Mouse (Mus musculus): ENCODE measurements around the gene Eml4. TPM values are rescaled to one million over a fixed set of nuclear protein-coding genes. Genes with fewer than 3 reads are reported as not detected.
A peak's percentile ranks its signal among the peaks of the same experiment; 100 is the strongest.

The Eml4 gene
- total and polyA plus RNA-seq, 3 experiments = 3.7 to 30.2 (median 26.4) TPM

GRCm38 (mm10) chr17:83379791-83380190 is 29.1 kb downstream of the Eml4 start:
- no peak for TF ChIP-seq POLR2AphosphoS5 (IDR thresholded peaks at IDR 0.05; ENCODE audit: insufficient replicate concordance, low read depth, low read length)
- no peak for TF ChIP-seq GATA1 (IDR thresholded peaks at IDR 0.05; ENCODE audit: borderline replicate concordance, low read length)
- TF ChIP-seq CTCF (IDR thresholded peaks at IDR 0.05; ENCODE audit: low read depth, low read length) = no peak
- no peak for TF ChIP-seq TAL1 (conservative IDR thresholded peaks at IDR 0.05; ENCODE audit: low read depth, low read length)
- no peak for TF ChIP-seq GATA2 (IDR thresholded peaks at IDR 0.05; ENCODE audit: borderline replicate concordance, low read depth, low read length)
- Histone ChIP-seq H3K4me3 (ENCODE audit: low read depth, low read length) (no peak overlapping the region), H3K9me3 (replicated peaks) (no peaks in the 10 kb centered on the region), H3K36me3 (replicated peaks) (peaks cover 3% of the 10 kb centered on the region), H3K27me3 (ENCODE audit: insufficient read depth, low read length) (no peaks in the 10 kb centered on the region), H3K4me1 (ENCODE audit: insufficient read depth, low read depth, low read length) (peaks cover 13% of the 10 kb centered on the region)
- ATAC-seq (ENCODE audit: extremely low read depth, insufficient number of reproducible peaks, low FRiP score, poor library complexity, severe bottlenecking) (no peak), DNase-seq (ENCODE audit: low spot score) (no peak)

DNA sequence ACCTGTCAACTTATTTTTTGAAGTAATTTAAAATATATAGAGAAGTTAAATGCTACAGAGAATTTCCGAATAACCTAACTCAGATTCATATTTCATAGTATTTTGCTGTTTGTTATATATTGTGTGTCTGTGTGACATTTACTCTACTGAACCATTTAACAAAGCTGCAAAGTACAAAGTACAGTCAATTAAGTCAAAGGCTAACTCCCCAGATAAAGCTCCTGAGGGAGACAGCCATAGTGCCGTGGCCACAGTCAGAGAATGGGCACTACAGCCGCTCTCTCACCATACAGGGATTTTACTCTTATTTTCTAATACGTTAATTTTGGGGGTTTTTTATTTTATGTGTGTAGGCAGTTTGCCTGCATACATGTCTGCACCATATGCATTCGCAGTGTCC is 32.0 kb downstream of the Eml4 start:
- H3K9me3 ChIP-seq (replicated peaks) = no peaks in the 10 kb centered on the region
- H3K36me3 ChIP-seq (replicated peaks) = peaks cover 3% of the 10 kb centered on the region
- no peak overlapping the region for H3K4me3 ChIP-seq (ENCODE audit: low read depth, low read length)
- ATAC-seq (ENCODE audit: extremely low read depth, insufficient number of reproducible peaks, low FRiP score, poor library complexity, severe bottlenecking) = no peak
- TF ChIP-seq TAL1 (conservative IDR thresholded peaks at IDR 0.05; ENCODE audit: low read depth, low read length) = no peak
- no peak for TF ChIP-seq GATA1 (IDR thresholded peaks at IDR 0.05; ENCODE audit: borderline replicate concordance, low read length)
- H3K27me3 ChIP-seq (ENCODE audit: insufficient read depth, low read length) = no peaks in the 10 kb centered on the region
- no peak for DNase-seq (ENCODE audit: low spot score)
- H3K4me1 ChIP-seq (ENCODE audit: insufficient read depth, low read depth, low read length) = no peaks in the 10 kb centered on the region; the same call in 1 of the 2 replicates

DNA sequence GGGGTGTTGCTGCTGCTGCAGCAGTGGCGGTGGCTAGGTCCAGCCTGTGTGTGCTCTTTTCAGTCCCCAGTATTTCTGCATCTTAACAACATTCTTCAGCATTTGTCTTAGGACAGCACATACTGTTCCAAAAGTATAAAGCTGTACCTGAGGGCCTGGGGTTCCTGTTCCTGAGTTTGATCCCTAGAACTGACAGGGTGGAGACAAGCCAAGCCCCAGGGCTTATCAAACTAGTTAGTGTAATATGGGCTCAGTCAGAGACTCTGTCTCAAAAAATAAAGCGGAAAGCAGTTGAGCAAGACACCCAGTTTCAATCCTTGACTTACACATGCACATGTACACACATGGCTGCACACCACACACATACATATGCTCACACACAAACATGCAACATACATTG is 34.2 kb downstream of the Eml4 start:
- H3K4me1 ChIP-seq (ENCODE audit: insufficient read depth, low read depth, low read length) = no peaks in the 10 kb centered on the region; the same call in 1 of the 2 replicates
- H3K4me3 ChIP-seq (ENCODE audit: low read depth, low read length) = no peak overlapping the region
- no peak for ATAC-seq (ENCODE audit: extremely low read depth, insufficient number of reproducible peaks, low FRiP score, poor library complexity, severe bottlenecking)
- no peaks in the 10 kb centered on the region for H3K36me3 ChIP-seq (replicated peaks)
- H3K27me3 ChIP-seq (ENCODE audit: insufficient read depth, low read length) = no peaks in the 10 kb centered on the region
- DNase-seq (ENCODE audit: low spot score) = no peak
- no peak for TF ChIP-seq TAL1 (conservative IDR thresholded peaks at IDR 0.05; ENCODE audit: low read depth, low read length)
- TF ChIP-seq POLR2AphosphoS5 (IDR thresholded peaks at IDR 0.05; ENCODE audit: insufficient replicate concordance, low read depth, low read length) = no peak
- TF ChIP-seq GATA2 (IDR thresholded peaks at IDR 0.05; ENCODE audit: borderline replicate concordance, low read depth, low read length) = no peak
- TF ChIP-seq CTCF (IDR thresholded peaks at IDR 0.05; ENCODE audit: low read depth, low read length) = no peak
- TF ChIP-seq GATA1 (IDR thresholded peaks at IDR 0.05; ENCODE audit: borderline replicate concordance, low read length) = no peak
- no peaks in the 10 kb centered on the region for H3K9me3 ChIP-seq (replicated peaks)

DNA sequence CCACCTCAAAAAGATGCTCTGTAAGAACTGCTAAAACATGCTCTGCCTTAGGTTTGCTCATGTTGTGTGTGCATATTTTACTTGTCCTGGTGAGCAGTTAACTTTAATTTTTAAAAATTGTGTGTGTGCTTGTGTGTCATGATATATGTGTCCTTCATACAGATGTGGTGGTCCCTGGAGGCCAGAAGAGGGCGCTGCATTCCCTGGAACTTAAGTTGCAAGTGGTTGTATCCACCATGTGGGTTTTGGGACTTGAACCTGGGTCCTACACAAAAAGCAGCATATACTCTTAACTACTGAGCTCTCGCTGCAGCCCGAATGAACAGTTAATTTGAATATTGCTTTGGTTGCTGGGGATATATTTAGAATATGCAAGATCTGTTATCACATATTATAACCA is 36.4 kb downstream of the Eml4 start:
- Histone ChIP-seq H3K4me1 (ENCODE audit: insufficient read depth, low read depth, low read length) (peaks cover 6% of the 10 kb centered on the region; the same call in 1 of the 2 replicates), H3K36me3 (replicated peaks) (no peaks in the 10 kb centered on the region), H3K27me3 (ENCODE audit: insufficient read depth, low read length) (no peaks in the 10 kb centered on the region), H3K4me3 (ENCODE audit: low read depth, low read length) (no peak overlapping the region), H3K9me3 (replicated peaks) (no peaks in the 10 kb centered on the region)
- ATAC-seq (ENCODE audit: extremely low read depth, insufficient number of reproducible peaks, low FRiP score, poor library complexity, severe bottlenecking) (no peak), DNase-seq (ENCODE audit: low spot score) (no peak)
- TF ChIP-seq POLR2AphosphoS5 (IDR thresholded peaks at IDR 0.05; ENCODE audit: insufficient replicate concordance, low read depth, low read length) (no peak), GATA1 (IDR thresholded peaks at IDR 0.05; ENCODE audit: borderline replicate concordance, low read length) (no peak), CTCF (IDR thresholded peaks at IDR 0.05; ENCODE audit: low read depth, low read length) (no peak), TAL1 (conservative IDR thresholded peaks at IDR 0.05; ENCODE audit: low read depth, low read length) (no peak), GATA2 (IDR thresholded peaks at IDR 0.05; ENCODE audit: borderline replicate concordance, low read depth, low read length) (no peak)

- DNase-seq (ENCODE audit: low spot score) (peak; percentile 6), ATAC-seq (ENCODE audit: extremely low read depth, insufficient number of reproducible peaks, low FRiP score, poor library complexity, severe bottlenecking) (peak; percentile 88)
- Histone ChIP-seq H3K36me3 (replicated peaks) (no peaks in the 10 kb centered on the region), H3K4me3 (ENCODE audit: low read depth, low read length) (no peak overlapping the region), H3K9me3 (replicated peaks) (no peaks in the 10 kb centered on the region), H3K4me1 (ENCODE audit: insufficient read depth, low read depth, low read length) (peaks cover 45% of the 10 kb centered on the region), H3K27me3 (ENCODE audit: insufficient read depth, low read length) (peaks cover 3% of the 10 kb centered on the region; the same call in 1 of the 2 replicates)
- no peak for TF ChIP-seq GATA2 (IDR thresholded peaks at IDR 0.05; ENCODE audit: borderline replicate concordance, low read depth, low read length)
- peak; percentile 36; the same call in 1 of the 2 replicates for TF ChIP-seq TAL1 (conservative IDR thresholded peaks at IDR 0.05; ENCODE audit: low read depth, low read length)
Measured at GRCm38 (mm10) chr17:83394013-83394412, 43.3 kb downstream of the Eml4 start.

DNA sequence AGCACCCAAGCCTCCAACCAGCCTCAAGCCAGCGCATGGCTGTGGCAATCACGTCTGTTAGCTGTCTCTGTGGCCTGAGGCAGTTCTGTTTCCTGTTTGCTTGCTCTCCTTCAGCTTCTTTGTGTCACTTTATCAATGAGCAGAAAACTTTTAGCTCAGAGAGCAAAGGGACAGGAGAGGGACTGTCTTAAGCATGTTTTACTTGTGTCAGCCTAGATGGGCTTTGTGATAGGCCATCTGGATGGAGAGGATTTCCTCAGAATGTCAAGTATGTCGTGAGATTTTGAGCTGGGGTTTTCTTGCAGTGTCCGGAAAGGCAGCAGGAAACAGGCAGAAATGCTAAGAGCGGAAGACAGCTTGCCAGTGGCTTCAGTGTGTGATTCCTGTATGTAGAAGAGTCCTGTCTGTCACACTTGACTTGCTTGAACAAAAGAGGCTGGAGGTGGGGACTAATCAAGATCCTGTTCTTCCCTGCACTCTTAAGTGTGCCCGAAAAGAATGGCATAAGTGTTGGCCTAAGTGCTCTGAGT is 46.9 kb downstream of the Eml4 start:
- peaks cover 3% of the 10 kb centered on the region; the same call in 1 of the 2 replicates for H3K27me3 ChIP-seq (ENCODE audit: insufficient read depth, low read length)
- peaks cover 38% of the 10 kb centered on the region for H3K4me1 ChIP-seq (ENCODE audit: insufficient read depth, low read depth, low read length)
- DNase-seq (ENCODE audit: low spot score) (no peak), ATAC-seq (ENCODE audit: extremely low read depth, insufficient number of reproducible peaks, low FRiP score, poor library complexity, severe bottlenecking) (no peak)
- H3K9me3 ChIP-seq (replicated peaks) = no peaks in the 10 kb centered on the region
- H3K36me3 ChIP-seq (replicated peaks) = peaks cover 4% of the 10 kb centered on the region
- no peak for TF ChIP-seq GATA2 (IDR thresholded peaks at IDR 0.05; ENCODE audit: borderline replicate concordance, low read depth, low read length)
- TF ChIP-seq TAL1 (conservative IDR thresholded peaks at IDR 0.05; ENCODE audit: low read depth, low read length) = no peak
- no peak for TF ChIP-seq GATA1 (IDR thresholded peaks at IDR 0.05; ENCODE audit: borderline replicate concordance, low read length)
- no peak for TF ChIP-seq CTCF (IDR thresholded peaks at IDR 0.05; ENCODE audit: low read depth, low read length)
- H3K4me3 ChIP-seq (ENCODE audit: low read depth, low read length) = no peak overlapping the region

- ATAC-seq (ENCODE audit: extremely low read depth, insufficient number of reproducible peaks, low FRiP score, poor library complexity, severe bottlenecking) (no peak), DNase-seq (ENCODE audit: low spot score) (no peak)
- H3K4me3 ChIP-seq (ENCODE audit: low read depth, low read length) = no peak overlapping the region
- peaks cover 28% of the 10 kb centered on the region for H3K4me1 ChIP-seq (ENCODE audit: insufficient read depth, low read depth, low read length)
- H3K27me3 ChIP-seq (ENCODE audit: insufficient read depth, low read length) = peaks cover 3% of the 10 kb centered on the region; the same call in 1 of the 2 replicates
- no peaks in the 10 kb centered on the region for H3K9me3 ChIP-seq (replicated peaks)
- peaks cover 10% of the 10 kb centered on the region for H3K36me3 ChIP-seq (replicated peaks)
- TF ChIP-seq TAL1 (conservative IDR thresholded peaks at IDR 0.05; ENCODE audit: low read depth, low read length) = no peak
Measured at GRCm38 (mm10) chr17:83398756-83399155, 48.0 kb downstream of the Eml4 start.

All from G1E (cell line).